Mouse (Mus musculus) brain, embryonic 14.5 days (tissue): ENCODE measurements at regions not wholly inside any gene's neighbourhood (a gene's known extent, or its start where the extent isn't known, plus 50 kb on each side); places are given as distances from the start of the nearest gene placed in this dataset.

ENCODE experiments used
- CTCF ChIP-seq: fragments of 200-500 bp; IDR thresholded peaks from 2 replicates; pipeline ENCODE4 v1.5.1; 2012; ENCODE audit warnings: inconsistent platforms, mild to moderate bottlenecking, moderate library complexity, borderline replicate concordance; ENCODE audit not compliant: insufficient read depth, insufficient read length; ENCODE audit errors: extremely low read depth
- POLR2A ChIP-seq: fragments of 200-500 bp; IDR thresholded peaks from 2 replicates; pipeline ENCODE4 v1.6.1; 2012; ENCODE audit warnings: mild to moderate bottlenecking, inconsistent platforms, borderline replicate concordance; ENCODE audit not compliant: poor library complexity, insufficient read depth, insufficient read length, severe bottlenecking; ENCODE audit errors: extremely low read depth

DNA sequence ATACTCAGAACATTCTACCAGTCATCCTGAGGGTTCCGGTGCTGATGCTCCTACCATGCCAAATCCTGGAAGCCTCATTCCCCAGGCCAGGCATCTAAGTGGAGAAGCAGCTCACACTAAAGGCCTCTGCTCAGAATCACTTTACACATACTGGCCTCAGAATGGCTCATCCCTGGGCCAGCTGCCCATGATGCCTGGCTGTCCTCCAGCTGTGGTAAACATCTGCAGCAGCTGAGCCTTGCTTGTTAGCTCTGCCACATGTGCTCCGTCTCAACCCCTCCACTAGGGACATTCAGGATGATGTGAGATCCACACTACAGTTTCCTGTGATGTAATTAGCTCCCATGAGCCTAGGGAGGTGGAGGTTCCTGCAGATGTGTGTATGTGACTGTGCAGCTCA lies 55.2 kb upstream of the Ret start:
- TF ChIP-seq POLR2A (no peak), CTCF (no peak)
